Mouse (Mus musculus) C2C12 (cell line): ENCODE measurements at regions not wholly inside any gene's neighbourhood (a gene's known extent, or its start where the extent isn't known, plus 50 kb on each side); places are given as distances from the start of the nearest gene placed in this dataset.

Experiments used
- CEBPB ChIP-seq: IDR thresholded peaks from one replicate; pipeline ENCODE4 v1.6.1; 2011; ENCODE audit warnings: low read depth, mild to moderate bottlenecking, control low read depth, moderate library complexity
- CTCF ChIP-seq: IDR thresholded peaks from one replicate; pipeline ENCODE4 v1.5.1; 2011; ENCODE audit not compliant: control insufficient read depth, insufficient read depth, insufficient read length
- MAX ChIP-seq: IDR thresholded peaks from one replicate; pipeline ENCODE4 v1.6.1; 2011; ENCODE audit warnings: mild to moderate bottlenecking, control low read depth
- MYOD1 ChIP-seq: IDR thresholded peaks from one replicate; pipeline ENCODE4 v1.6.1; 2011; ENCODE audit warnings: low read depth; ENCODE audit not compliant: control insufficient read depth, insufficient read length
- MYOG ChIP-seq: IDR thresholded peaks from one replicate; pipeline ENCODE4 v1.6.1; 2011; ENCODE audit not compliant: control insufficient read depth, insufficient read length; ENCODE audit errors: extremely low read depth
- USF1 ChIP-seq: IDR thresholded peaks from one replicate; pipeline ENCODE4 v1.6.1; 2011; ENCODE audit warnings: low read depth, mild to moderate bottlenecking, control low read depth, moderate library complexity

DNA sequence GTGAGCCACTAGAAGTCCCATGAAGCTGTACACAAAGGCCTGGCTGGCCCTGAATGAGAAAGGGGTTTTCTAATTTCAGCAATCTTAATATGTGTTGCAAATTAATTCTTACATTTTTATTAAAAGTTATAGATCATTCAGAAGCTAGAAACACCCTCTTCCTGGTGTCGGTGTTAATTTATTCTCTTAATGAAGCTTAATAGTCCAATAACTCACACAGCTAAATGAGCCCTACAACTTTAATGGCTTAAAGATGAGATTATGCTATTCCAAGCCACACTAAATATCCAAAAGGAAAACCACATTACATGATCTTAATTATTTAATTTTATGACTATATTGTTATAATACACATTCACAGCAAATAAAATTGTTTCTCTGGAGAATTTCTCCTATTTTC is 585.7 kb downstream of the Basp1 start:
- TF ChIP-seq CTCF (no peak), MAX (no peak), CEBPB (no peak), MYOG (no peak), USF1 (no peak), MYOD1 (no peak)
